Mouse (Mus musculus) limb, embryonic 12.5 days (tissue): Measurements from ENCODE around the gene Pigk. TPM values are rescaled to one million over a fixed set of nuclear protein-coding genes. Genes with fewer than 3 reads are reported as not detected.
A peak's percentile ranks its signal among the peaks of the same experiment; 100 is the strongest.

Experiments
- ATAC-seq: fragments of 200-750 bp; cut with Nextera tagmentation; 2 replicates; pipeline ENCODE4 v1.8.0; 2017; ENCODE audit warnings: low read depth, moderate TSS enrichment; ENCODE audit not compliant: insufficient number of reproducible peaks, insufficient read depth, low FRiP score, low TSS enrichment
- H3K27ac ChIP-seq: fragments of 300-500 bp; sonication (generic); 2 replicates; pipeline ENCODE4 v1.5.1; 2016; ENCODE audit warnings: mild to moderate bottlenecking, moderate library complexity
- H3K27me3 ChIP-seq: fragments of 300-500 bp; sonication (generic); 2 replicates; pipeline ENCODE4 v1.6.1; 2016; ENCODE audit warnings: mild to moderate bottlenecking, moderate library complexity
- H3K36me3 ChIP-seq: fragments of 300-500 bp; sonication (generic); 2 replicates; pipeline ENCODE4 v1.6.1; 2016; ENCODE audit warnings: mild to moderate bottlenecking, moderate library complexity
- H3K4me1 ChIP-seq: fragments of 300-500 bp; sonication (generic); replicated peaks from 2 replicates; pipeline ENCODE4 v1.6.1; 2016
- H3K4me2 ChIP-seq: fragments of 300-500 bp; sonication (generic); 2 replicates; pipeline ENCODE4 v1.6.1; 2016; ENCODE audit warnings: mild to moderate bottlenecking, moderate library complexity
- H3K4me3 ChIP-seq: fragments of 300-500 bp; sonication (generic); replicated peaks from 2 replicates; pipeline ENCODE4 v1.5.1; 2016; ENCODE audit warnings: mild to moderate bottlenecking
- H3K9ac ChIP-seq: fragments of 300-500 bp; sonication (generic); replicated peaks from 2 replicates; pipeline ENCODE4 v1.6.1; 2016; ENCODE audit warnings: mild to moderate bottlenecking, moderate library complexity
- H3K9me3 ChIP-seq: fragments of 300-500 bp; sonication (generic); 2 replicates; pipeline ENCODE4 v1.6.1; 2016; ENCODE audit warnings: mild to moderate bottlenecking, moderate library complexity
- WGBS: fragments of 180-500 bp; shearing (Covaris S2); methylation state at CpG from one replicate; pipeline ENCODE4 v1.1.7; 2016; 5-methylcytosine and 5-hydroxymethylcytosine counted together
- polyA plus RNA-seq: library from polyadenylated mRNA; unstranded; fragments of >200 nt; fragmentation: Nextera tagmentation; extraction: Ambion mirVana; gene quantifications from 2 replicates; pipeline ENCODE4 v1.2.1, GENCODE M21; 2016

The Pigk gene
- polyA plus RNA-seq, 1 experiment from 2014 or later, result 49.4 TPM

- Histone ChIP-seq H3K4me2 (no peak overlapping the region), H3K9ac (no peak overlapping the region), H3K4me1 (peaks cover 17% of the 10 kb centered on the region), H3K27me3 (no peaks in the 10 kb centered on the region), H3K4me3 (no peak overlapping the region), H3K36me3 (peaks cover 11% of the 10 kb centered on the region), H3K9me3 (no peaks in the 10 kb centered on the region; the same call in 1 of the 2 replicates), H3K27ac (no peak overlapping the region)
- ATAC-seq, result no peak
- WGBS, result 88% methylated on average over 7 of the region's 7 CpGs
Measured at GRCm38 (mm10) chr3:152755515-152755914, 41.6 kb downstream of the Pigk start.

GRCm38 (mm10) chr3:152756896-152757295, 43.0 kb downstream of the Pigk start:
- ATAC-seq, result no peak
- Histone ChIP-seq H3K4me1 (peaks cover 17% of the 10 kb centered on the region), H3K27ac (no peak overlapping the region; the same call in 1 of the 2 replicates), H3K9me3 (no peaks in the 10 kb centered on the region; the same call in 1 of the 2 replicates), H3K4me3 (no peak overlapping the region), H3K4me2 (no peak overlapping the region), H3K9ac (no peak overlapping the region), H3K27me3 (no peaks in the 10 kb centered on the region), H3K36me3 (peaks cover 9% of the 10 kb centered on the region)
- WGBS, result 78% methylated on average over 2 of the region's 2 CpGs

GRCm38 (mm10) chr3:152757464-152758393, 43.8 kb downstream of the Pigk start:
- 78% methylated on average over 12 of the region's 12 CpGs for WGBS
- ATAC-seq, result peak; percentile 66; the same call in 1 of the 2 replicates
- Histone ChIP-seq H3K4me2 (no peak overlapping the region), H3K9ac (no peak overlapping the region), H3K27me3 (no peaks in the 10 kb centered on the region), H3K4me1 (peaks cover 17% of the 10 kb centered on the region), H3K27ac (peak overlapping the region; percentile 57), H3K4me3 (no peak overlapping the region), H3K9me3 (no peaks in the 10 kb centered on the region), H3K36me3 (peaks cover under 1% of the 10 kb centered on the region; the same call in 1 of the 2 replicates)

DNA sequence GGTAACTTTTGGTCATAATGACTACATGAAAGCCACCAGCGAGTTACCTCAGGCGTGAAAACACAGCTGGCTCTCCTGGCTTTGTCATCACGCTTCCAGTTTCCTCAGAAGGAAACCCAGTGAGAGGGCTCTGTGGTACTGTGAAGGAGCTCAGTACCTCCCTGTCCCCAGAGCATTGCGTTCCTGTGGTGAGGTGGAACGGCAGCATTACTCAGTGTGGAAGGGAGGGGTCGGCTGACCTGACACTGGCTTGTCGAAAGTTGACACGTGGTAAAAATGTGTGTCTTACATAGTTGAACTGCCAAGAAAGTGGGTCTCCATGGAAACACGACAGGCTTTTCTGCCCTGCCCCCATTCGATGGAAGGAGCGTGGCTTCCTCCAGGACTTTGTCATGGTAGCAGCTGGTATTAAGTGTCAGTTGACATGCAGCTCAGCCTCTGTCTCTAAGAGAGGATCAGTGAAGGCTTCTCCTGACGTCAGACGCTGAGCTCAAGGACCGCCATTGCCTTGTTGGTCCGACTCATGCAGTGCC, 44.7 kb downstream of the Pigk start:
- no peak overlapping the region for H3K9ac ChIP-seq
- no peak overlapping the region for H3K4me3 ChIP-seq
- no peaks in the 10 kb centered on the region for H3K27me3 ChIP-seq
- peaks cover 24% of the 10 kb centered on the region for H3K4me1 ChIP-seq
- ATAC-seq, result no peak
- no peak overlapping the region for H3K27ac ChIP-seq
- WGBS, result 60% methylated on average over 15 of the region's 15 CpGs
- no peak overlapping the region for H3K4me2 ChIP-seq
- H3K36me3 ChIP-seq, result no peaks in the 10 kb centered on the region
- no peaks in the 10 kb centered on the region for H3K9me3 ChIP-seq

DNA sequence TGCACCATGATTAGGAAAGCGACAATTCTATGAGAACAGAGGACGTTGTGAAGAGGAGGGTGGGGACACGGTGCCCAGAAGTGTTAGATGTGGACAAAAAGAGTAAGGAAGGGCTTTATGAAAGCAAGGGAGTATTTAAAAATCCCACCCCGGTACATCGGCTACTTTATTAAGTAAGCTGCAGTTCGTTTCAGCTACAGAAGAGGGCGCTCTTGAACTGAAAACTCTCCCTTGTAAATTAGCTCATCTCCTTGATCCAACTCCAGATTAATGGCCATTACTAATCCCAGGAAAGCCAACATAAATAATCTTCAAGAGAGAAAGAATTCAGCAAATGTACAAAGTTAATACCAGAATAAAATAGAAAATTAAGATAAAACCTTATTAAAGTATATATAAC, 47.2 kb downstream of the Pigk start:
- Histone ChIP-seq H3K9me3 (no peaks in the 10 kb centered on the region), H3K4me3 (no peak overlapping the region), H3K4me1 (peaks cover 36% of the 10 kb centered on the region), H3K9ac (no peak overlapping the region), H3K27ac (no peak overlapping the region), H3K36me3 (0 out of 2 replicates have a peak, but pooled peaks cover 2% of the 10 kb centered on the region), H3K4me2 (no peak overlapping the region), H3K27me3 (no peaks in the 10 kb centered on the region)
- WGBS, result 30% methylated on average over 7 of the region's 7 CpGs
- no peak for ATAC-seq

DNA sequence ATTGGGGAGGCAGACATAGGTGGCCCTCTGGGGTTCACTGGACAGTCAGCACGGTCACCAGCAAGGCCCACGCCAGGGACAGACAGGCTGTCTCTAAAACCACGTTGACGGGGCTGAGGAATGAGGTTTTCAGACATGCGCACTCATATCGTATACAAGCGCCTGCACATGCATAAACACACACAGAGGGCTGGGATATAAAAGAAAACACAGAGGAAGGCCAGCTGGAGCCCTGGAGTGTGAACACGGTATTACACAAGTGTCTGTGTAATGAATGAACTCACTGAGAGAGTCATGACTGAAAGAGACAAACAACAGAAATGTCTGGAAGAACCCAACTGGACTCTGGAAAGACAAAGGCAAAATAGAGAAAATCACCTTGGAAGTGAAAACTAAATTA, 47.8 kb downstream of the Pigk start:
- WGBS, result 87% methylated on average over 8 of the region's 8 CpGs
- H3K9me3 ChIP-seq, result no peaks in the 10 kb centered on the region

GRCm38 (mm10) chr3:152762302-152762701, 48.4 kb downstream of the Pigk start:
- WGBS, result 89% methylated on average over 8 of the region's 8 CpGs
- no peaks in the 10 kb centered on the region for H3K27me3 ChIP-seq

More for the DNA sequence above, 47.8 kb downstream of the Pigk start:
- H3K4me1 ChIP-seq, result peaks cover 36% of the 10 kb centered on the region
- H3K4me2 ChIP-seq, result no peak overlapping the region
- H3K36me3 ChIP-seq, result peaks cover 8% of the 10 kb centered on the region; the same call in 1 of the 2 replicates
- ATAC-seq, result no peak
- H3K27me3 ChIP-seq, result no peaks in the 10 kb centered on the region
- H3K27ac ChIP-seq, result no peak overlapping the region
- H3K9ac ChIP-seq, result no peak overlapping the region
- H3K4me3 ChIP-seq, result no peak overlapping the region

GRCm38 (mm10) chr3:152763139-152763882, 49.4 kb downstream of the Pigk start:
- peaks cover 14% of the 10 kb centered on the region; the same call in 1 of the 2 replicates for H3K36me3 ChIP-seq
- H3K9ac ChIP-seq, result peak overlapping the region; percentile 31; the same call in 1 of the 2 replicates
- no peaks in the 10 kb centered on the region for H3K9me3 ChIP-seq
- peak overlapping the region; percentile 29 for H3K4me3 ChIP-seq
- no peak for ATAC-seq
- H3K27me3 ChIP-seq, result no peaks in the 10 kb centered on the region
- peak overlapping the region; percentile 52 for H3K4me2 ChIP-seq
- H3K4me1 ChIP-seq, result peaks cover 27% of the 10 kb centered on the region
- 42% methylated on average over 26 of the region's 26 CpGs for WGBS
- no peak overlapping the region for H3K27ac ChIP-seq

More at GRCm38 (mm10) chr3:152762302-152762701, 48.4 kb downstream of the Pigk start:
- H3K9me3 ChIP-seq, result no peaks in the 10 kb centered on the region
- peaks cover 32% of the 10 kb centered on the region for H3K4me1 ChIP-seq
- H3K4me3 ChIP-seq, result no peak overlapping the region
- peaks cover 10% of the 10 kb centered on the region; the same call in 1 of the 2 replicates for H3K36me3 ChIP-seq
- no peak for ATAC-seq
- no peak overlapping the region for H3K4me2 ChIP-seq
- no peak overlapping the region for H3K9ac ChIP-seq
- H3K27ac ChIP-seq, result no peak overlapping the region

- Histone ChIP-seq H3K4me2 (no peak overlapping the region), H3K4me1 (peaks cover 19% of the 10 kb centered on the region), H3K27me3 (no peaks in the 10 kb centered on the region), H3K4me3 (no peak overlapping the region), H3K27ac (0 out of 2 replicates have a peak overlapping the region, but pooled peaks have one; percentile 17), H3K9ac (no peak overlapping the region), H3K36me3 (peaks cover 22% of the 10 kb centered on the region; the same call in 1 of the 2 replicates), H3K9me3 (no peaks in the 10 kb centered on the region)
- WGBS, result 76% methylated on average over 8 of the region's 8 CpGs
- no peak for ATAC-seq
Measured at GRCm38 (mm10) chr3:152764516-152765312, 50.8 kb downstream of the Pigk start.

DNA sequence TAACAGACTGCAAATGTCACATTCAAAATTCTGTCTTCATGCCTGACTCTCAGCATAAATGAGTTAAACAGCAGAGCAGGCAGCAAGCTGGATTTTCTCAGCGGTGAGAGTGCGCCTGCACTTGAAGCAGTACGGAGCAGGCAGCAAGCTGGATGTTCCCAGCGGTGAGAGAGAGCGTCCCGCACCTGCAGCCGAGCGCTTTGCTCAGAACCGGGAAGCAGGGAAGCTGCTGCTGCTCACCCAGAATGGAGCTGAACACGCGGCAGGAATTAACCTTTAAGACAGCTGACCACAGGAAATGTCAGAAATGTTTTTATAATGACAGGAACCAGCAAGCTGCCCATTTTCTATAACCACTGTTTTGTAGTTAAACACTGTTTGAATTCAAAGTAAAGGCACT, 53.6 kb downstream of the Pigk start:
- WGBS, result 78% methylated on average over 11 of the region's 11 CpGs
- peaks cover 19% of the 10 kb centered on the region for H3K4me1 ChIP-seq
- peaks cover 32% of the 10 kb centered on the region for H3K36me3 ChIP-seq
- H3K27me3 ChIP-seq, result no peaks in the 10 kb centered on the region
- no peak overlapping the region for H3K4me2 ChIP-seq
- H3K9me3 ChIP-seq, result no peaks in the 10 kb centered on the region
- no peak overlapping the region for H3K27ac ChIP-seq
- H3K4me3 ChIP-seq, result no peak overlapping the region
- H3K9ac ChIP-seq, result no peak overlapping the region
- ATAC-seq, result no peak
